Mouse (Mus musculus): ENCODE measurements around the gene Plb1.

Plb1 gene

DNA sequence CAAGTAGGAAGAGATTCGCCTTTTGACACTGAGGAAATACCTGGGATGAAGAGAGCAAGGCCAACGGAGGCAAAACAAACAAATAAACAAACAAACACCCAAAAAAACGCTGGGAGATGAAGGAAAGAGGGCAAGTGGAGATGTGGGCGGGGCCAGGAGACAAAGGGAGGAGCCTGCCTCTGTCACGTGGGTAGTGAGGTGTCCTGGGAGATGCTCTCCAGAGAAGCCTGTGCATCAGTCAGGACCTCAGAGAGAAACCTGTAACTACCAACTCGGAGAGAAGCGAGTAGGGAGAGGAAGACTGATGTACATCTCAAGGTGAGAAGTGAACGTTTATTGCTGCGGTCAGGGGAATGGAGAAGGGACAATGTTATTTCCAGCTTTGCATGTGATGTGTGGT is at the start of gene Plb1:
Gene Plb1, plus strand, starts transcription at position 235 of the 400 bp plus-strand sequence.
- DNase-seq (ENCODE audit: low spot score), result no peak

- DNase-seq (ENCODE audit: low spot score), result no peak
Observed at GRCm38 (mm10) chr5:32182885-32183629, 49.5 kb upstream of the Plb1 start.

GRCm38 (mm10) chr5:32187717-32188116 is 44.8 kb upstream of the Plb1 start:
- DNase-seq (ENCODE audit: low spot score), result peak; percentile 16

DNA sequence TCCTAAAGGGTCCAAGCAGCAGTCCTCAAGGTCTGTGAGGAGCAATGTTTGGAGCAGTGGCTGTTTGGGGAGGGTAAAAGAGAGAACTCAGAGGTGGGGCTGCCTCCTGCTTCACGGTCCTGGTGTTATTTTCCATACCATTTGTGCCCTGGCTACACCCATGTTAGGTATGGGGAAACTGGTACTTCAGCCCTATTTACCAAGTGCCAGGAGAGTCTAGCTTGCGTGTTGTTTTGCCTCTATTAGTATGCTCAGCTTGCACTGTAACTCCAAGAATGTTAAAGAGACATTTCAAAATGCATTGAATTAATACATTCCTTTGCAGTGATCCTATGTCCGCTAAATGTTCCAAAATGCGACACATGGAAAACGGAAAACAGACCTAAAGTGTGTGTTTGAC is 41.2 kb upstream of the Plb1 start:
- DNase-seq (ENCODE audit: low spot score), result no peak

DNA sequence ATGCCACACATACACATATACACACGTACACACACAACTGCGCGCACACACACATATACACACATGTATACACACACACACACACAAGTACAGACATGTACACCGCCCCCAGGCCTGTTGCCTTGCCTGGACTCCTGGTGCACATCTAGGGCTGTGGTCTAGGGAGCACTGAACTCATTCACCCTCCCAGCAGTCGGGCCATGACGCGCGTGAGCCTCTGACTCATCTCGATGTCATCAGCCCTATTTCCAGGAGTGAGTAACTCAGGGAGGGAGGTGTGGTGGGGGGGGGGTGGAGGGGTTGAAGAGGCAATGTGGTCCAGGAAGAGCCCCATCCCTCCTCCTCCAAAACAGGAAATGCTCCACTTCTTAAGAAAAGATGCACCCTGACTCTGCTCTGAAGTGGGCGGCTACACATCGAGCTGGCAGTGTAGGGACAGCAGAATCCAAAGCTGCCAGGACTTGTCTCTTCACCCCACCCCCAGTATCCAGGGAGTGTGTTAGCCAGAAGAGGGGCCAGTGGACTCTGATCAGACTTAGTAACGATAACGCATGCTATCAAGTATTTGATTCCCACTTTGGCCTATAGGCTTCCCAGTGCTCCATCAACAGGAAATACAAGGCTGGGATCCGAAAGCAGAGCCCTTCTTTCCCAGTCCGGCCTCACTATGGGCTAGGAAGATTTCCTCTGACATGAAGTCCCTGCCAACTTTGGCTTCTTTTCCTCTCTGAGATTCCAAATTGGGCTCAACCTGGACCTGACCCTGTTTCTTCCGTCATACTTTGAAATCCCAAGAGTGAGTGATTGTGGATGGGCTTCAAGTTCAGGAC is 40.3 kb upstream of the Plb1 start:
- no peak for DNase-seq (ENCODE audit: low spot score)

DNA sequence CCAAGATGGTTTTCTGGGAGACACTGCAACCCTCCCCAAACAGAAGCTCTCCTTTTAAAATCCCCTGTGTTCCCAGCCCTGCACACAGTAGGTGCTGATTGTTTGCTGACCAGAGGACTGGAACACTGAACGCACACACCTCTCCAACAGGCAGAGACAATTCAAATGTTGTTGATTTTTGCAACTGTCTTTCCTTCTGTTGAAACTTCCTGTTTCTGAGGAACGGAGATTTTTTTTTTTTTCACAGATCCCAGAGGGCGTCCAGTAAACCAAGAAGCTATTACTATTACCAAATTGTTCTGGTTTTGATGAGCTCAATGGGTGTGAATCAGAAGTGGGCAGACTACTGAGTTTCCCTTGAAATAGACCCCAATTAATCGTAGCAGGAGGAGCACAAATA is 38.3 kb upstream of the Plb1 start:
- no peak for DNase-seq (ENCODE audit: low spot score)

GRCm38 (mm10) chr5:32195857-32196609 is 36.5 kb upstream of the Plb1 start:
- DNase-seq (ENCODE audit: low spot score), result no peak

- DNase-seq (ENCODE audit: low spot score), result peak; percentile 93
Observed at GRCm38 (mm10) chr5:32197698-32198097, 34.8 kb upstream of the Plb1 start.

DNA sequence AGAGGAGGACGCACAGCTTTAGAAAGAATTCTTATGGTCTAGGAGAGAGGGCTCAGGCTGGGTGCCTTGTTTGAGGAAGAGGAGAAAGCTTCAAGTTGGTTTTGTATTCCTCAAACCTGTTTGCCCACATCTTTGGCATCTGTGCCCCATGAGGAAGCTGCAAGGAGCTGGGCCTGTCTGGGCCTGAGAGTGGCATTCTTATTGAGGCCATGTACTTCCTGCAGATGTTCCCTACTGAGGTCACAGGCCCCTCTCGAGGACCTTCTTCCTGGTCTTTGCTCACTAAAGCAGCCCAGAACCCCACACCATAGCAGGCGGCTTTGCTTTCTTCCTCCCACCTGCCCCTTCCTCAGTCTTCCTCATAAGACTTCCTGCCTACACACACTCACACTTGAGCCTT is 33.4 kb upstream of the Plb1 start:
- no peak for DNase-seq (ENCODE audit: low spot score)

DNA sequence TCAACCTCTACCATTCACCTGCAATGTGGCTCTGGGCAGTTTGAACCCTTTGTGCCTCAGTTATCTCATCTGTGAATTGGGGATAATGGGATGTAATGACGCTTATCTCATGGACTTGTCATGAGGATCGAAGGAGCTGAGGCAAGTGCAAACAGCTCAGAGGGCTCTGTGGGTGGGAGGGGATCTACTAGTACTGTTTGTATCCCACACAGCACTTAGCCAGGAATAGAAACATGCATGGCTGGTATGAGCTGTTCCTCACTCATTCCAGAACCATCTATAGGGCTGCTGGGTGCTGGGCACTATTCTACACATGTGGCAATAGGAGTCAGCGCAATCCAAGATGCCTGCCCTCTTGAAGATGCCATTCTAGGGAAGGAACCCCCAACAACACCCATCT is 32.9 kb upstream of the Plb1 start:
- DNase-seq (ENCODE audit: low spot score), result no peak

- DNase-seq (ENCODE audit: low spot score), result peak; percentile 47
Observed at GRCm38 (mm10) chr5:32204653-32205052, 27.9 kb upstream of the Plb1 start.

DNA sequence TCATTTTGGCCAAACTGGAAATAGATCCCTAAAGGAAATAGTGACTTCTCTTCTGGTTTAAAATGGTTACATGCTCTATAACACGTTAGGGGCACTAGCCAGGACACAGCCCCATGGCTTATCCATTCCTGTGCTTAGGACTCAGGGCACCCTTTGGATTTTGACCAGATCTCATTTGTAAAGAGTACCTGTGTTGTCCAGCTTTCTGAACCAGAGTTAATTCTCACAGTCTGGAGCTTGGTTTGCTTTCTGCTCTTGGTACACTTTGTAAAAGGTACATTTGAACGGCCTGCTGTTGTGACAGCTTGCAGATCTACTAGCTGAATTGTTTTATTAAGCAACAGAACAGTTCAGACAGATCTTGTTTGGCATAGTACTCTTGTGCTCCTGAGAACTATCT is 25.8 kb upstream of the Plb1 start:
- no peak for DNase-seq (ENCODE audit: low spot score)

- DNase-seq (ENCODE audit: low spot score), result no peak
Observed at GRCm38 (mm10) chr5:32208460-32208859, 24.0 kb upstream of the Plb1 start.

DNA sequence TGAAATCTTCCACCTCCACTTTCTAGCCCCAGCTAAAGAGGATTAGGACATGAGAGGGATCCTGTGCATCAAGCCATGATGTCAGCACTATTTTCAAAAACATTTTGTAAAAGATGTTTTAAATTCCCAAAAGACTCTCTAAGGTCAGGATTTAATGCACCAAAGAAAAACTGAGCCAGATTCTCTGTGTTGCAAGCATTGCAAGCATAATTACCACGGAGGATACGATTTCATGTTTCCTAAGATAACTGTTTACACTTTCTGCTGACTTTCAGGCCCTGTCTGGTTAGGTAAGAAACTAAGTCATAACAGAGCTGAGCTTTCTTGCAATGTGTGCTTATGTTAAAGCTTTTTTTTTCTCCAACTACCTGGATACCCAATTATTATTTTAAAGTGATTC is 21.5 kb upstream of the Plb1 start:
- no peak for DNase-seq (ENCODE audit: low spot score)

GRCm38 (mm10) chr5:32213746-32214145 is 18.8 kb upstream of the Plb1 start:
- DNase-seq (ENCODE audit: low spot score), result no peak

DNA sequence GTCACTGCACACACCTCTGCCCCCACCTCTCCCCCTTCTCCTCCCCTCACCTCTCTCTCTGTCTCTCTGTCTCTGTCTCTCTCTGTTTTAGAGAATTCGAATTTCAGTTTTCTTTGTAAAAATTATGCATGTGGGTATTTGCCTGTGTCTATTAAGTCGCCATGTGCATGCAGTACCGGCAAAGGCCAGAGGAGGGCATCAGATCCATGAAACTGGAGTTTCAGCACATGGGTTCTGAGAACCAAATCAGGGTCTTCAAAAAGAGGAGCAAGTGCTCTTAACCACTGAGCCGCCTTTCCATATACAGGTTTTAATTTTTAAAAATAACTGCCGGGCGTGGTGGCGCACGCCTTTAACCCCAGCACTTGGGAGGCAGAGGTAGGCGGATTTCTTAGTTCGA is 17.0 kb upstream of the Plb1 start:
- DNase-seq (ENCODE audit: low spot score), result peak; percentile 68

- DNase-seq (ENCODE audit: low spot score), result no peak
Observed at GRCm38 (mm10) chr5:32216465-32216864, 16.0 kb upstream of the Plb1 start.

DNA sequence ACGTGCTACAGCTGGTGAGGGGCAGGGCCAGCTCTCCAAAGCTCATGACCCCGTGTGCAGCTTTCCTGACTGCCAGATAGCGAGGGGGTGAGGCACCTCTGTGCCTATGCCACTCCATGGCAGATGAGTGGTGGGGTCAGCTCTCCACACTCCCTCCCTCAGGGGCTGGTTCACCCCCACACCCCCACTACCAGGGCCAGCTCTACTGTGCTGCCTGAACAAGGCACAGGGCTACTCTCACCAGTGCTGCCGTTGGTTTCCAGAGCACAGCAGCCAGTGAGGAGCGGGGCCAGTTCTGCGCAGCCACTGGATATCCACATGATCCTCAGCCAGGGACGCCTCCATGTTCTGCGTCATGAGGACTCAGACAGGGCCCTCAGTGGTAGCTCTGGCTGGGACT is 15.0 kb upstream of the Plb1 start:
- DNase-seq (ENCODE audit: low spot score), result no peak

DNA sequence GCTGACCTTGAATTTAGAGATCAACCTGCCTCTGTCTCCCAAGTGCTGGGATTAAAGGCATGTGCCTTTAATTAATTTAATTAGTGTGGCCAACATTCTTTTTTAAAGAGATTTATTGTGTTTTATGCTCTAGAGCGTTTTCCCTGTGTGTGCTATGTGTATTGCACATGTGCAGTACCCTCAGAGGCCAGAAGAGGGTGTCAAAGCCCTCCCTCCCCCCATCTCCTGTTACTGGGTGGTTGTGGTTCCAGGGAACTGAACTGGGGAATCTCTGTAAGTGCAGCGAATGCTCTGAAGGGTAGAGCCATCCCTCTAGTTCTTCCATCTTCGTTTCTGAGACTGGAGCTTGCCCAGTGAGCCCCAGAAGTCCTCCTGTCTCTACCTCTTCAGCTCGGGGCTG is 2.1 kb upstream of the Plb1 start:
- peak; percentile 32 for DNase-seq (ENCODE audit: low spot score)

DNA sequence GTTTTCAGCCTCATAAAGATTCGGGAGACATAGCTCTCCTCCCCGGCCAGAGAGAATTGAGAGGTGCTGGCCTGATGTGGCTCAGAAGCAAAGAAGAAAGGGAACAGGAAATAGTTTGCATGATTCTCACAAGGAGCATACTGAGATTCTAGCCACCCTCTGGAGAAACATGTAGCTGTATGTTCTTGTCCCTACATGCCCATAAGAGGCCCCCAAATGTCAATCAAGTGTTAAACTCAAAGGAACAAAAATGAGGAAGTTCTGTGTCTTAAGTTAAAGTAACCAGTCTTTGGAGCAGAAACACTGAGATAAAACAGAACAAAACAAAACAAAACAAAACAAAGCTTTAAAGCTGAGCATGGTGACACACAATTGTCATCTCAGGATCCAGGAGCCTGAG is 6.8 kb downstream of the Plb1 start:
- no peak for DNase-seq (ENCODE audit: low spot score)

DNA sequence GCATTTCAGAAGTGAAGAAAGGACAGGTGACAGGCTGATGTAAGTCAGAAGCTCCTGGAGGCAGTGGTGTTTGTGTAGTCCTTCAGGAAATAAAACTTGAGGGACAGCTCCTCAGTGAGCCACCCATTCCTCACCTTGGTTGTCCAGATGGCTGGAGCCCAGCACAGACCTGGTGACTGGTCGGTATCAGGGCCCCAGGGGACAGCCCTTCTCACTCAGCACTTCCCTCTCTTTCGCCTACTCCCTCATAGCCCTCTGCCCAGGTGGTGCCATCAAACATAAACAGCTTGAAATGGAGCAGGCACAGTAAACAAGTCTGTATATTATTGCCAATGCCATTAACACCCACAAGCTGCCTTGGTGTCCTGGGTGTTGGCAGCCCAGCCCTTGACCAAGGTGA is 8.2 kb downstream of the Plb1 start:
- no peak for DNase-seq (ENCODE audit: low spot score)

DNA sequence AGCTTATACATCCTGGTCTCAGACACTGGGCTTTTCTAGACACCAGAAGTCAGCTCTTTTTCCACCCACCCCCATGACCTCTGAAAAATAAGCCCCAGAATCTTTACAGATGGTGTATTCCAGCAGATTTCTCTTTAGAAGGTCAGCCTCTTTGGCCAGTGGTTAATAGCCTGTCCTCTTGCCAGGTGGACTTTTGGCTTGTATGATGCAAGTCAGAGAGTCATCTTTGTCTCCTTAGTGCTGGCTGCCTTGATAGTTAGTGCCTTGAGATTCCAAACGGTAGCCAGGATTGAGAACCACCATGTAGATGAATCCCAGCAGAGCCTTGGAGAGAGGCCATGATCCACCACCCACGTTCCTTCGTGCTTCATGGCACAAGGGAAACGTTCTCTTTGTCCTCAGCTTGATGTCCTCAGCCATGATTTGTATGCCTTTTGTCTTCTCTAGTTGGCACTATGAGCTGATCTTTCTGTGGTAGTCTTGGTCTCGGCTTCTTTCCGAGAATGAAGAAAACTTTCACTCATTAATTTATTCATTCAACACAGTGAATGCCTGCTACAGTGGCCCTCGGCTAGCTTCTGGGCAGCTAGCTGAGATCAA is 10.9 kb downstream of the Plb1 start:
- DNase-seq (ENCODE audit: low spot score), result no peak

Data from embryo, embryonic 10 days (tissue).